Mouse (Mus musculus) embryo, embryonic 11.5 days (tissue): ENCODE results near the gene Trmt13.
"Not testable (repeated sequence)": the region's sequence is repeated elsewhere in the genome, so short reads cannot be mapped to it uniquely, and the experiment has no call there.

ENCODE experiments used
- DNase-seq: peaks from one replicate; pipeline ENCODE4 v3.0.0-alpha.2; 2012; ENCODE audit warnings: low read depth, low spot score

Gene Trmt13

GRCm38 (mm10) chr3:116634091-116634490 lies 19.7 kb upstream of the Trmt13 start:
- DNase-seq, result no peak

GRCm38 (mm10) chr3:116632971-116633370 lies 18.6 kb upstream of the Trmt13 start:
- no peak for DNase-seq

GRCm38 (mm10) chr3:116631459-116631858 lies 17.1 kb upstream of the Trmt13 start:
- no peak for DNase-seq

- no peak for DNase-seq
Measured at GRCm38 (mm10) chr3:116622641-116623040, 8.3 kb upstream of the Trmt13 start.

GRCm38 (mm10) chr3:116620636-116621370 lies 6.4 kb upstream of the Trmt13 start:
- no peak for DNase-seq

- no peak for DNase-seq
Measured at GRCm38 (mm10) chr3:116618855-116619254, 4.5 kb upstream of the Trmt13 start.

GRCm38 (mm10) chr3:116615318-116616068 lies 1.1 kb upstream of the Trmt13 start:
- DNase-seq, result no peak

- no peak for DNase-seq
Measured at GRCm38 (mm10) chr3:116604570-116604969, 9.8 kb downstream of the Trmt13 start.

GRCm38 (mm10) chr3:116601781-116602180 lies 12.6 kb downstream of the Trmt13 start:
- DNase-seq, result no peak

- DNase-seq, result no peak
Measured at GRCm38 (mm10) chr3:116601005-116601404, 13.4 kb downstream of the Trmt13 start.

- no peak for DNase-seq
Measured at GRCm38 (mm10) chr3:116599705-116600104, 14.7 kb downstream of the Trmt13 start.

- no peak for DNase-seq
Measured at GRCm38 (mm10) chr3:116595603-116595991, 18.8 kb downstream of the Trmt13 start.

- peak; percentile 93 for DNase-seq
Measured at GRCm38 (mm10) chr3:116594728-116595602, 19.4 kb downstream of the Trmt13 start, which contains the start of gene Sass6. Gene Sass6, plus strand, starts transcription at chr3:116594982.

- no peak for DNase-seq
Measured at GRCm38 (mm10) chr3:116594076-116594727, 20.2 kb downstream of the Trmt13 start.

GRCm38 (mm10) chr3:116582201-116582600 lies 32.2 kb downstream of the Trmt13 start:
- DNase-seq, result no peak

- no peak for DNase-seq
Measured at GRCm38 (mm10) chr3:116577286-116577685, 37.1 kb downstream of the Trmt13 start.

GRCm38 (mm10) chr3:116570628-116571027 lies 43.8 kb downstream of the Trmt13 start:
- no peak for DNase-seq

- DNase-seq, result no peak
Measured at GRCm38 (mm10) chr3:116563095-116563492, 51.3 kb downstream of the Trmt13 start.

GRCm38 (mm10) chr3:116562408-116563094 lies 51.8 kb downstream of the Trmt13 start, which contains the start of gene Lrrc39:
Gene Lrrc39, plus strand, starts transcription at chr3:116562973.
- peak; percentile 4 for DNase-seq

GRCm38 (mm10) chr3:116561315-116561714 lies 53.1 kb downstream of the Trmt13 start:
- not testable (repeated sequence) for DNase-seq

- DNase-seq, result no peak
Measured at GRCm38 (mm10) chr3:116551362-116551761, 63.0 kb downstream of the Trmt13 start.
